Mouse (Mus musculus) WW6 (cell line): ENCODE measurements around the gene Kansl1l.
A peak's percentile ranks its signal among the peaks of the same experiment; 100 is the strongest.

ENCODE experiments used
- DNase-seq: peaks from one replicate; pipeline ENCODE4 v3.0.0-alpha.2; 2013; ENCODE audit warnings: low read depth, low spot score

The Kansl1l gene

GRCm38 (mm10) chr1:66817865-66818315 is 528 bp upstream of the Kansl1l start:
- DNase-seq, result peak; percentile 13

- DNase-seq, result peak; percentile 57
Observed at GRCm38 (mm10) chr1:66816837-66817452, 417 bp downstream of the Kansl1l start.

GRCm38 (mm10) chr1:66815941-66816777 is 1.2 kb downstream of the Kansl1l start:
- DNase-seq, result peak; percentile 29

- no peak for DNase-seq
Observed at GRCm38 (mm10) chr1:66814756-66815155, 2.6 kb downstream of the Kansl1l start.

GRCm38 (mm10) chr1:66813191-66813590 is 4.2 kb downstream of the Kansl1l start:
- no peak for DNase-seq

GRCm38 (mm10) chr1:66806821-66807220 is 10.5 kb downstream of the Kansl1l start:
- no peak for DNase-seq

GRCm38 (mm10) chr1:66805408-66805807 is 12.0 kb downstream of the Kansl1l start:
- DNase-seq, result no peak

GRCm38 (mm10) chr1:66804710-66805109 is 12.7 kb downstream of the Kansl1l start:
- DNase-seq, result no peak

- DNase-seq, result no peak
Observed at GRCm38 (mm10) chr1:66797962-66798361, 19.4 kb downstream of the Kansl1l start.

GRCm38 (mm10) chr1:66792838-66793466 is 24.4 kb downstream of the Kansl1l start:
- DNase-seq, result no peak

GRCm38 (mm10) chr1:66782296-66782695 is 35.1 kb downstream of the Kansl1l start:
- DNase-seq, result no peak

GRCm38 (mm10) chr1:66781027-66781426 is 36.3 kb downstream of the Kansl1l start:
- no peak for DNase-seq

GRCm38 (mm10) chr1:66778798-66779197 is 38.6 kb downstream of the Kansl1l start:
- no peak for DNase-seq

- DNase-seq, result no peak
Observed at GRCm38 (mm10) chr1:66777878-66778277, 39.5 kb downstream of the Kansl1l start.

- no peak for DNase-seq
Observed at GRCm38 (mm10) chr1:66768764-66769163, 48.6 kb downstream of the Kansl1l start.

GRCm38 (mm10) chr1:66730581-66730980 is 86.8 kb downstream of the Kansl1l start:
- DNase-seq, result no peak

GRCm38 (mm10) chr1:66712859-66713258 is 104.5 kb downstream of the Kansl1l start:
- no peak for DNase-seq

GRCm38 (mm10) chr1:66704523-66704922 is 112.8 kb downstream of the Kansl1l start:
- DNase-seq, result no peak

- DNase-seq, result no peak
Observed at GRCm38 (mm10) chr1:66702623-66703345, 114.6 kb downstream of the Kansl1l start.

GRCm38 (mm10) chr1:66701576-66701940 is 115.8 kb downstream of the Kansl1l start:
- DNase-seq, result no peak

GRCm38 (mm10) chr1:66700693-66701575 is 116.4 kb downstream of the Kansl1l start, which contains the start of gene Rpe:
Rpe (plus strand) TSS chr1:66700831.
- peak; percentile 85 for DNase-seq
